Mouse (Mus musculus) layer of hippocampus, adult 11-12 months (tissue): Measurements from ENCODE around the gene Mapre1.

Experiments used
- DNase-seq: peaks from one replicate; pipeline ENCODE4 v3.0.0; 2022; ENCODE audit warnings: low spot score

The Mapre1 gene

DNA sequence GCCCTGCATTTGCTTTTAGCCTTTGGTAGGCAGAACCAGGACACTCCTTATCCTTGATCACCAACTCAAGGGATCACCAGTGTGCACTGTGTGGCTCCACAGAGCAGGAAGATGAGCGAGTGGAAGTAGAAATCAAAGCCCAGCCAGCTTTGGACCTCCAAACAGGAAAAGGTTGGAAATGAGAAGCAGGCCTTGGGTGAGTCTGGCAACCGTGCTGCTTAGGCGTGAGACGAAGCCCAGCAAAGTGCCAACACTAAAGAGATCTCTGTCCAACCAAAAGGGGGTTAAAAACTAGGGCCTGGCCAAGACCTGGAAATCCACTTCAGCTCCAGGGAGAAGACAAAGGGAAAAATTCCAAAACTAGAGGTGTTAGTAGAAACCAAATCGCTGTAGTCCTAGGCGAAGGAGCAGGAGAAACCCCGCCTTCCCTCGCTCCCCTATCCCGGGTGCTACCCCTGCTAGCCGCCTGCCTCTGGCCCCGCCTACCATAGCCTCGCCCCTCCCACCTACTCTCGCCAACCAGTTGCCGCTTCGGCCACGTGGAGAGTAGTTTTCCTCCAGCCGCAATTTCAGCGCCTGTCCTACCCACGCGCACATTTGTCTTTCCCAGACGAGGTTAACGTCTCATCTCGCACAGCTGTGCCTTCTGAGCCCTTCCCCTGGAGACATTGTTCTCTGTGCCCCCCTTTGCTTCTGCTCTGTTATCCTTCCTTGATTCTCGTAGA lies 37.7 kb downstream of the Mapre1 start:
- peak; percentile 29 for DNase-seq

- no peak for DNase-seq
Measured at GRCm38 (mm10) chr2:153779394-153779981, 38.4 kb downstream of the Mapre1 start, which contains the start of gene Efcab8. TSS of gene Efcab8 (plus strand) at chr2:153779931.

- no peak for DNase-seq
Measured at GRCm38 (mm10) chr2:153781181-153781580, 40.1 kb downstream of the Mapre1 start.

GRCm38 (mm10) chr2:153784668-153785067 lies 43.6 kb downstream of the Mapre1 start:
- peak; percentile 37 for DNase-seq

- DNase-seq = no peak
Measured at GRCm38 (mm10) chr2:153793366-153793765, 52.3 kb downstream of the Mapre1 start.

DNA sequence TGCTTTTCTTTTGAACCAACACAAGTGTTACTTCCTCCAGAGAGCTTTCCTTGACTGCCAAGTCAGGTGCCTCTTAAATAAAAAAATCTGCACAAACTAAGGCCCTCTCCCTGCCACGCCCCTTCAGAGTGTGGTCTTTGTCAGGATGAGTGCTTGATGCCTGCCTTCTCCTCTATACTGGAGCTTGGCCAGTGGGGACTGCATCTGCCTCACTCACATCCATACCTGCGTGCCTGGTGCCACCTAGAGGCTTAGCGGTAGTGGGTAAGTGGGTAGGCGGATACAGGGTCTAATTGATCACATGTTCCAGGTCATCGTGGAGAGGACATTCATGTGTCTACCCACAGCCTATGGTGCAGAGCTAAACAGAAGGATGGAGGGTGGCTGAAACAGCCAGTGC lies 54.0 kb downstream of the Mapre1 start:
- DNase-seq = peak; percentile 20

DNA sequence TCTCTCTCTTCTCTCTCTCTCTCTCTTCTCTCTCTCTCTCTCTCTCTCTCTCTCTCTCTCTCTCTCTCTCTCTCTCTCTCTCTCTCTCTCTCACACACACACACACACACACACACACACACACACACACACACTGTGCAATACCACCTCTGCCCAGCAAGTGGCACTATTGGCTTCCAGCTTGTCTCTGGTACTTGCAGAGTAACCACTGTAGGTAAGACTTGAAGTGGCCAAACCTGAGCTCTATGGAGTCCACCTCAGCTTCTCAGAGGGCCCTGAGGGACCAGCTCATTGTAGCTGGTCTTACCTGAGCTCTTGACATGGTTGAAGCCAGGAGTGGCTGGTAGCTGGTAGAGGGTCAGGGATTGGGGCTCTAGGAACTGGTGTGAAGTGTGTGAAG lies 66.4 kb downstream of the Mapre1 start:
- DNase-seq = peak; percentile 69

DNA sequence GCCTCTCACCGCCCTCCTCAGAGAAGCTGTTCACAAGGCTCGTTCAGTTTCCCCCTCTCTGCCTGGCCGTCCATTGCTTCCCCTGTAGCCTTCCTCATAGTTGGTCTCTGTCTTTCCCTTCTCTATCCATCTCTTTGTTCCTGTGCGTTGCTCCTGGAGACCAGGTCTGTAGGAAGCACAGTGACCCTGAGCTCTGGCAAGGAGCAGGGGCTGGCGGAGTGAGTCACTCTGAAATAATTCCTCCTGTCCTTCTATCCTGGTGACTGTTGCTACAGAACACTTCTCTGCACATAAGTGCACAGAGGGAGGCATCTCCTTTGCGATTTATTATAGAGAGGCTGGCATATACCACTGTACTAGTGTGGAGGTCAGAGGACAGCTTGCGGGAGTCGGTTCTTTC lies 67.1 kb downstream of the Mapre1 start:
- no peak for DNase-seq

GRCm38 (mm10) chr2:153808841-153809240 lies 67.8 kb downstream of the Mapre1 start:
- no peak for DNase-seq

- DNase-seq = no peak
Measured at GRCm38 (mm10) chr2:153809921-153810320, 68.8 kb downstream of the Mapre1 start.

GRCm38 (mm10) chr2:153822005-153822543 lies 81.0 kb downstream of the Mapre1 start:
- DNase-seq = no peak
